Mouse (Mus musculus) limb, embryonic 15.5 days (tissue): ENCODE measurements around the gene Gm45234. TPM values are rescaled to one million over a fixed set of nuclear protein-coding genes. Genes with fewer than 3 reads are reported as not detected.
A peak's percentile ranks its signal among the peaks of the same experiment; 100 is the strongest.

Source experiments
- ATAC-seq: fragments of 200-750 bp; cut with Nextera tagmentation; 2 replicates; pipeline ENCODE4 v1.8.0; 2017; ENCODE audit warnings: low read depth, moderate TSS enrichment; ENCODE audit not compliant: insufficient number of reproducible peaks, low FRiP score, low TSS enrichment
- H3K27ac ChIP-seq: fragments of 300-500 bp; sonication (generic); 2 replicates; pipeline ENCODE4 v1.5.1; 2015; ENCODE audit warnings: moderate library complexity, mild to moderate bottlenecking, inconsistent platforms
- H3K27me3 ChIP-seq: fragments of 300-500 bp; sonication (generic); 2 replicates; pipeline ENCODE4 v1.6.1; 2015; ENCODE audit warnings: inconsistent platforms
- H3K36me3 ChIP-seq: fragments of 300-500 bp; sonication (generic); 2 replicates; pipeline ENCODE4 v1.6.1; 2015; ENCODE audit warnings: inconsistent platforms
- H3K4me1 ChIP-seq: fragments of 300-500 bp; sonication (generic); 2 replicates; pipeline ENCODE4 v1.6.1; 2015; ENCODE audit warnings: inconsistent platforms
- H3K4me2 ChIP-seq: fragments of 300-500 bp; sonication (generic); 2 replicates; pipeline ENCODE4 v1.6.1; 2015; ENCODE audit warnings: mild to moderate bottlenecking, inconsistent platforms
- H3K4me3 ChIP-seq: fragments of 300-500 bp; sonication (generic); 2 replicates; pipeline ENCODE4 v1.5.1; 2015; ENCODE audit warnings: mild to moderate bottlenecking, inconsistent platforms
- H3K9ac ChIP-seq: fragments of 300-500 bp; sonication (generic); 2 replicates; pipeline ENCODE4 v1.6.1; 2015; ENCODE audit warnings: inconsistent platforms
- H3K9me3 ChIP-seq: fragments of 300-500 bp; sonication (generic); 2 replicates; pipeline ENCODE4 v1.6.1; 2016; ENCODE audit warnings: inconsistent platforms
- WGBS: fragments of 180-500 bp; shearing (Covaris S2); methylation state at CpG from one replicate; pipeline ENCODE4 v1.1.7; 2015; 5-methylcytosine and 5-hydroxymethylcytosine counted together
- polyA plus RNA-seq: library from polyadenylated mRNA; unstranded; fragments of >200 nt; fragmentation: Nextera tagmentation; extraction: Ambion mirVana; gene quantifications from 2 replicates; pipeline ENCODE4 v1.2.1, GENCODE M21; 2015

Gene Gm45234
- polyA plus RNA-seq, 1 experiment from 2014 or later = 0.10 TPM

GRCm38 (mm10) chr6:124734417-124734816 is 21.4 kb downstream of the Gm45234 start:
- no peak overlapping the region for H3K27ac ChIP-seq
- no peak overlapping the region for H3K4me3 ChIP-seq
- 87% methylated on average over 3 of the region's 3 CpGs for WGBS
- ATAC-seq = no peak
- H3K4me2 ChIP-seq = no peak overlapping the region
- 0 out of 2 replicates have a peak, but pooled peaks cover 3% of the 10 kb centered on the region for H3K36me3 ChIP-seq
- H3K9ac ChIP-seq = no peak overlapping the region
- no peaks in the 10 kb centered on the region for H3K27me3 ChIP-seq
- H3K9me3 ChIP-seq = no peaks in the 10 kb centered on the region
- H3K4me1 ChIP-seq = peaks cover 17% of the 10 kb centered on the region

- WGBS = 50% methylated on average over 19 of the region's 19 CpGs
- Histone ChIP-seq H3K9ac (no peak overlapping the region), H3K4me2 (no peak overlapping the region), H3K4me1 (peaks cover 6% of the 10 kb centered on the region; the same call in 1 of the 2 replicates), H3K36me3 (no peaks in the 10 kb centered on the region), H3K9me3 (no peaks in the 10 kb centered on the region), H3K4me3 (peak overlapping the region; percentile 9; the same call in 1 of the 2 replicates), H3K27ac (no peak overlapping the region), H3K27me3 (no peaks in the 10 kb centered on the region)
- ATAC-seq = no peak
Observed at GRCm38 (mm10) chr6:124732476-124733370, 23.1 kb downstream of the Gm45234 start.

GRCm38 (mm10) chr6:124731038-124731437 is 24.8 kb downstream of the Gm45234 start:
- WGBS = 85% methylated on average over 7 of the region's 7 CpGs
- H3K4me2 ChIP-seq = no peak overlapping the region

GRCm38 (mm10) chr6:124729850-124730705 is 25.7 kb downstream of the Gm45234 start:
- Histone ChIP-seq H3K36me3 (no peaks in the 10 kb centered on the region), H3K4me1 (peaks cover 6% of the 10 kb centered on the region; the same call in 1 of the 2 replicates), H3K9ac (no peak overlapping the region), H3K27me3 (no peaks in the 10 kb centered on the region), H3K4me3 (no peak overlapping the region), H3K4me2 (no peak overlapping the region), H3K9me3 (no peaks in the 10 kb centered on the region), H3K27ac (no peak overlapping the region)
- WGBS = 78% methylated on average over 8 of the region's 8 CpGs
- ATAC-seq = no peak

More at GRCm38 (mm10) chr6:124731038-124731437, 24.8 kb downstream of the Gm45234 start:
- no peak overlapping the region for H3K27ac ChIP-seq
- no peaks in the 10 kb centered on the region for H3K27me3 ChIP-seq
- H3K9ac ChIP-seq = no peak overlapping the region
- H3K36me3 ChIP-seq = no peaks in the 10 kb centered on the region
- no peaks in the 10 kb centered on the region for H3K9me3 ChIP-seq
- ATAC-seq = no peak
- peaks cover 6% of the 10 kb centered on the region; the same call in 1 of the 2 replicates for H3K4me1 ChIP-seq
- H3K4me3 ChIP-seq = no peak overlapping the region

GRCm38 (mm10) chr6:124728621-124729020 is 27.2 kb downstream of the Gm45234 start:
- no peaks in the 10 kb centered on the region for H3K27me3 ChIP-seq
- ATAC-seq = no peak
- no peak overlapping the region for H3K4me2 ChIP-seq
- peaks cover 6% of the 10 kb centered on the region; the same call in 1 of the 2 replicates for H3K4me1 ChIP-seq
- H3K4me3 ChIP-seq = no peak overlapping the region
- no peaks in the 10 kb centered on the region for H3K9me3 ChIP-seq
- no peak overlapping the region for H3K9ac ChIP-seq
- no peak overlapping the region for H3K27ac ChIP-seq
- H3K36me3 ChIP-seq = no peaks in the 10 kb centered on the region
- WGBS = 88% methylated on average over 10 of the region's 10 CpGs

- no peaks in the 10 kb centered on the region for H3K4me1 ChIP-seq
- H3K27ac ChIP-seq = no peak overlapping the region
- H3K4me3 ChIP-seq = no peak overlapping the region
- no peak overlapping the region for H3K4me2 ChIP-seq
- no peak for ATAC-seq
- no peaks in the 10 kb centered on the region for H3K36me3 ChIP-seq
- no peaks in the 10 kb centered on the region for H3K27me3 ChIP-seq
- WGBS = 83% methylated on average over 10 of the region's 10 CpGs
- H3K9me3 ChIP-seq = no peaks in the 10 kb centered on the region
- H3K9ac ChIP-seq = no peak overlapping the region
Observed at GRCm38 (mm10) chr6:124724472-124724871, 31.3 kb downstream of the Gm45234 start.

GRCm38 (mm10) chr6:124723541-124723940 is 32.3 kb downstream of the Gm45234 start:
- no peaks in the 10 kb centered on the region for H3K27me3 ChIP-seq
- H3K4me3 ChIP-seq = no peak overlapping the region
- H3K36me3 ChIP-seq = no peaks in the 10 kb centered on the region
- H3K9ac ChIP-seq = no peak overlapping the region
- H3K4me2 ChIP-seq = no peak overlapping the region
- WGBS = 66% methylated on average over 8 of the region's 8 CpGs
- no peak for ATAC-seq
- no peaks in the 10 kb centered on the region for H3K4me1 ChIP-seq
- H3K9me3 ChIP-seq = no peaks in the 10 kb centered on the region
- no peak overlapping the region for H3K27ac ChIP-seq

- 85% methylated on average over 6 of the region's 6 CpGs for WGBS
- no peaks in the 10 kb centered on the region for H3K27me3 ChIP-seq
- H3K27ac ChIP-seq = no peak overlapping the region
Observed at GRCm38 (mm10) chr6:124722876-124723473, 32.8 kb downstream of the Gm45234 start.

GRCm38 (mm10) chr6:124720904-124721303 is 34.9 kb downstream of the Gm45234 start:
- Histone ChIP-seq H3K9ac (no peak overlapping the region), H3K4me2 (no peak overlapping the region), H3K27me3 (no peaks in the 10 kb centered on the region), H3K27ac (no peak overlapping the region), H3K36me3 (peaks cover 20% of the 10 kb centered on the region), H3K9me3 (no peaks in the 10 kb centered on the region), H3K4me3 (no peak overlapping the region), H3K4me1 (peaks cover 5% of the 10 kb centered on the region; the same call in 1 of the 2 replicates)
- ATAC-seq = no peak
- 76% methylated on average over 11 of the region's 11 CpGs for WGBS

More at GRCm38 (mm10) chr6:124722876-124723473, 32.8 kb downstream of the Gm45234 start:
- Histone ChIP-seq H3K36me3 (no peaks in the 10 kb centered on the region), H3K4me3 (no peak overlapping the region), H3K4me2 (no peak overlapping the region), H3K4me1 (no peaks in the 10 kb centered on the region), H3K9me3 (no peaks in the 10 kb centered on the region), H3K9ac (no peak overlapping the region)
- ATAC-seq = no peak

GRCm38 (mm10) chr6:124719354-124719978 is 36.4 kb downstream of the Gm45234 start:
- H3K4me1 ChIP-seq = peaks cover 7% of the 10 kb centered on the region; the same call in 1 of the 2 replicates
- 59% methylated on average over 7 of the region's 7 CpGs for WGBS
- ATAC-seq = no peak
- H3K4me2 ChIP-seq = peak overlapping the region; percentile 17
- peak overlapping the region; percentile 5; the same call in 1 of the 2 replicates for H3K9ac ChIP-seq
- H3K9me3 ChIP-seq = no peaks in the 10 kb centered on the region
- peaks cover 34% of the 10 kb centered on the region for H3K36me3 ChIP-seq
- H3K27me3 ChIP-seq = no peaks in the 10 kb centered on the region
- peak overlapping the region; percentile 34; the same call in 1 of the 2 replicates for H3K4me3 ChIP-seq
- peak overlapping the region; percentile 48; the same call in 1 of the 2 replicates for H3K27ac ChIP-seq

- peaks cover 42% of the 10 kb centered on the region for H3K36me3 ChIP-seq
- H3K27me3 ChIP-seq = no peaks in the 10 kb centered on the region
- H3K9me3 ChIP-seq = no peaks in the 10 kb centered on the region
- ATAC-seq = no peak
- peak overlapping the region; percentile 48; the same call in 1 of the 2 replicates for H3K27ac ChIP-seq
- H3K4me2 ChIP-seq = peak overlapping the region; percentile 17; the same call in 1 of the 2 replicates
- WGBS = 48% methylated on average over 16 of the region's 16 CpGs
- peak overlapping the region; percentile 34 for H3K4me3 ChIP-seq
- H3K4me1 ChIP-seq = peaks cover 13% of the 10 kb centered on the region
- H3K9ac ChIP-seq = peak overlapping the region; percentile 5; the same call in 1 of the 2 replicates
Observed at GRCm38 (mm10) chr6:124718703-124719102, 37.1 kb downstream of the Gm45234 start.
